Mouse (Mus musculus): Measurements from ENCODE around the gene Tns1. TPM values are rescaled to one million over a fixed set of nuclear protein-coding genes. Genes with fewer than 3 reads are reported as not detected.

Gene Tns1
- total and polyA plus RNA-seq, 3 experiments: 0.11 TPM; not detected in 2

- Histone ChIP-seq H3K4me3 (ENCODE audit: control insufficient read depth in 1 of 2, insufficient read depth in 1 of 2, low read depth in 2 of 2, low read length in 2 of 2) (no peak overlapping the region), H3K36me3 (ENCODE audit: control insufficient read depth in 1 of 2, insufficient read depth in 2 of 2, low read length in 2 of 2) (no peaks in the 10 kb centered on the region), H3K79me2 (ENCODE audit: control insufficient read depth, insufficient read depth, low read length, poor library complexity) (no peaks in the 10 kb centered on the region), H3K9me3 (replicated peaks; ENCODE audit: insufficient read depth, low read length) (no peaks in the 10 kb centered on the region), H3K9ac (ENCODE audit: control insufficient read depth, low read depth, low read length, poor library complexity, severe bottlenecking) (no peak overlapping the region), H3K27me3 (ENCODE audit: control insufficient read depth in 1 of 2, insufficient read depth in 2 of 2, low read length in 2 of 2) (no peaks in the 10 kb centered on the region), H3K4me1 (ENCODE audit: control insufficient read depth in 1 of 2, insufficient read depth in 2 of 2, low read length in 2 of 2) (no peaks in the 10 kb centered on the region), H3K27ac (ENCODE audit: control insufficient read depth, low read depth, low read length) (no peak overlapping the region)
- TF ChIP-seq NRF1 (IDR thresholded peaks at IDR 0.05; ENCODE audit: insufficient read depth, low read depth, low read length, poor library complexity, severe bottlenecking): no peak
- TF ChIP-seq JUND (IDR thresholded peaks at IDR 0.05; ENCODE audit: low read depth, low read length): no peak
- TF ChIP-seq MYC (IDR thresholded peaks at IDR 0.05; ENCODE audit: low read depth, low read length): no peak
- no peak for TF ChIP-seq EP300 (IDR thresholded peaks at IDR 0.05; ENCODE audit: low read depth in 1 of 2, low read length in 2 of 2)
- TF ChIP-seq MEF2A (IDR thresholded peaks at IDR 0.05; ENCODE audit: extremely low read depth, insufficient replicate concordance, low read depth, low read length, poor library complexity, severe bottlenecking): no peak
- no peak for TF ChIP-seq POLR2AphosphoS5 (IDR thresholded peaks at IDR 0.05; ENCODE audit: borderline replicate concordance, low read depth, low read length)
- TF ChIP-seq BHLHE40 (IDR thresholded peaks at IDR 0.05; ENCODE audit: borderline replicate concordance, low read depth, low read length): no peak
- TF ChIP-seq USF2 (IDR thresholded peaks at IDR 0.05; ENCODE audit: borderline replicate concordance in 1 of 2, insufficient read depth in 1 of 2, low read depth in 1 of 2, low read length in 2 of 2): no peak
- TF ChIP-seq ZNF384 (IDR thresholded peaks at IDR 0.05; ENCODE audit: low read depth, low read length): no peak
- TF ChIP-seq TAL1 (IDR thresholded peaks at IDR 0.05; ENCODE audit: low read length): no peak
- no peak for TF ChIP-seq ETS1 (IDR thresholded peaks at IDR 0.05; ENCODE audit: low read depth, low read length)
- no peak for TF ChIP-seq NELFE (IDR thresholded peaks at IDR 0.05; ENCODE audit: low read depth, low read length)
- no peak for TF ChIP-seq POLR2AphosphoS2 (IDR thresholded peaks at IDR 0.05; ENCODE audit: low read length)
- no peak for TF ChIP-seq TBP (IDR thresholded peaks at IDR 0.05; ENCODE audit: low read depth, low read length)
- TF ChIP-seq MAFK (IDR thresholded peaks at IDR 0.05; ENCODE audit: borderline replicate concordance, low read depth, low read length): no peak
- TF ChIP-seq CTCF (IDR thresholded peaks at IDR 0.05 in 2 of 3, conservative IDR thresholded peaks at IDR 0.05 in 1 of 3; ENCODE audit: control insufficient read depth in 1 of 3, insufficient read depth in 1 of 3, low read depth in 2 of 3, low read length in 3 of 3, poor library complexity in 1 of 3, severe bottlenecking in 1 of 3): no peak
- TF ChIP-seq E2F4 (IDR thresholded peaks at IDR 0.05; ENCODE audit: borderline replicate concordance, low read depth, low read length): no peak
- no peak for DNase-seq (ENCODE audit: low read depth, low spot score)
These were observed 76.5 kb downstream of the Tns1 start for GRCm38 (mm10) chr1:74047722-74048121.

- H3K36me3 ChIP-seq (ENCODE audit: control insufficient read depth in 1 of 2, insufficient read depth in 2 of 2, low read length in 2 of 2): no peaks in the 10 kb centered on the region
- no peak overlapping the region for H3K27ac ChIP-seq (ENCODE audit: control insufficient read depth, low read depth, low read length)
- no peak overlapping the region for H3K4me3 ChIP-seq (ENCODE audit: control insufficient read depth in 1 of 2, insufficient read depth in 1 of 2, low read depth in 2 of 2, low read length in 2 of 2)
- no peak for TF ChIP-seq MAZ (IDR thresholded peaks at IDR 0.05; ENCODE audit: low read depth, low read length)
- TF ChIP-seq ZMIZ1 (IDR thresholded peaks at IDR 0.05; ENCODE audit: low read depth, low read length): no peak
- no peak for TF ChIP-seq UBTF (IDR thresholded peaks at IDR 0.05; ENCODE audit: borderline replicate concordance, insufficient read depth, low read depth, low read length)
- TF ChIP-seq MAFK (IDR thresholded peaks at IDR 0.05; ENCODE audit: borderline replicate concordance, low read depth, low read length): no peak
- TF ChIP-seq SIN3A (IDR thresholded peaks at IDR 0.05; ENCODE audit: low read length): no peak
- no peak for TF ChIP-seq CHD1 (IDR thresholded peaks at IDR 0.05; ENCODE audit: low read depth, low read length)
- no peak for TF ChIP-seq ETS1 (IDR thresholded peaks at IDR 0.05; ENCODE audit: low read depth, low read length)
- no peak for TF ChIP-seq SMC3 (IDR thresholded peaks at IDR 0.05; ENCODE audit: low read depth, low read length)
- no peak for TF ChIP-seq POLR2AphosphoS2 (IDR thresholded peaks at IDR 0.05; ENCODE audit: low read length)
- no peak for TF ChIP-seq NELFE (IDR thresholded peaks at IDR 0.05; ENCODE audit: low read depth, low read length)
- no peak for TF ChIP-seq JUND (IDR thresholded peaks at IDR 0.05; ENCODE audit: low read depth, low read length)
- TF ChIP-seq MXI1 (IDR thresholded peaks at IDR 0.05; ENCODE audit: low read depth, low read length): no peak
- no peak for TF ChIP-seq ELF1 (IDR thresholded peaks at IDR 0.05; ENCODE audit: low read depth, low read length)
- TF ChIP-seq USF1 (IDR thresholded peaks at IDR 0.05; ENCODE audit: low read depth, low read length): no peak
- TF ChIP-seq TCF12 (IDR thresholded peaks at IDR 0.05; ENCODE audit: low read depth, low read length): no peak
- TF ChIP-seq MYB (IDR thresholded peaks at IDR 0.05; ENCODE audit: low read depth, low read length): no peak
- TF ChIP-seq MEF2A (IDR thresholded peaks at IDR 0.05; ENCODE audit: extremely low read depth, insufficient replicate concordance, low read depth, low read length, poor library complexity, severe bottlenecking): no peak
- no peak for TF ChIP-seq BHLHE40 (IDR thresholded peaks at IDR 0.05; ENCODE audit: borderline replicate concordance, low read depth, low read length)
- no peak for TF ChIP-seq ZKSCAN1 (IDR thresholded peaks at IDR 0.05; ENCODE audit: low read depth, low read length)
- TF ChIP-seq GABPA (IDR thresholded peaks at IDR 0.05; ENCODE audit: low read depth, low read length): no peak
- no peak overlapping the region for H3K9ac ChIP-seq (ENCODE audit: control insufficient read depth, low read depth, low read length, poor library complexity, severe bottlenecking)
- no peaks in the 10 kb centered on the region for H3K4me1 ChIP-seq (ENCODE audit: control insufficient read depth in 1 of 2, insufficient read depth in 2 of 2, low read length in 2 of 2)
- H3K9me3 ChIP-seq (replicated peaks; ENCODE audit: insufficient read depth, low read length): no peaks in the 10 kb centered on the region
- H3K79me2 ChIP-seq (ENCODE audit: control insufficient read depth, insufficient read depth, low read length, poor library complexity): no peaks in the 10 kb centered on the region
- DNase-seq (ENCODE audit: low read depth, low spot score): no peak
- H3K27me3 ChIP-seq (ENCODE audit: control insufficient read depth in 1 of 2, insufficient read depth in 2 of 2, low read length in 2 of 2): no peaks in the 10 kb centered on the region
These were observed 76.9 kb downstream of the Tns1 start for GRCm38 (mm10) chr1:74047311-74047710.
